Mouse (Mus musculus): Measurements from ENCODE around the gene Ifi202b.
"Not testable (repeated sequence)": the region's sequence is repeated elsewhere in the genome, so short reads cannot be mapped to it uniquely, and the experiment has no call there.

DNA sequence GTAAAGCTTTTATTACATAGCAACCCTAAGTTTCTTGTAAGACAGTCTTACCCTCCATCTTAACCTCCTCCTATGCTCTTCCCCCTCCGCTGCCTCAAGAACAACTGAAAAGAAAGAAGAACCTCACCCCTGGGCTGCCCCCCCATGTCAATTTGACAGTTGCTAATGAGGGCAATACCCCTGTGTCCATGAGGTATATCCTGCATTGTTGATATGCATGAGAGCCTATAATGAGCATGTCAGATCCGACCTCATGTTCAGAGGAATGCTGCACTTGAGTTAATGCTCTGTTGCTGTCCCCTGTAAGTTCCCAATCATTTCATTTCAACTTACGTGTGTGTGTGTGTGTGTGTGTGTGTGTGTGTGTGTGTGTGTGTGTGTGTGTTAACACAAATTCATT, 22.5 kb downstream of the Ifi202b start:
- TF ChIP-seq CTCF (IDR thresholded peaks at IDR 0.05; ENCODE audit: control insufficient read depth, insufficient read depth, low read length); POLR2A (IDR thresholded peaks at IDR 0.05; ENCODE audit: borderline replicate concordance, control insufficient read depth, low read depth, low read length): not testable (repeated sequence)

All from bone marrow, adult 2 months (tissue).